Mouse (Mus musculus) heart, embryonic 11.5 days (tissue): Measurements from ENCODE around the gene Nav3. TPM values are rescaled to one million over a fixed set of nuclear protein-coding genes. Genes with fewer than 3 reads are reported as not detected.

Source experiments
- ATAC-seq: fragments of 200-750 bp; cut with Nextera tagmentation; replicated peaks from 2 replicates; pipeline ENCODE4 v1.8.0; 2017; ENCODE audit warnings: moderate library complexity; ENCODE audit not compliant: insufficient number of reproducible peaks, low FRiP score, low TSS enrichment
- H3K27ac ChIP-seq: fragments of 300-500 bp; sonication (generic); 2 replicates; pipeline ENCODE4 v1.5.1; 2014; ENCODE audit warnings: mild to moderate bottlenecking, low read depth, low read length
- H3K27me3 ChIP-seq: fragments of 300-500 bp; sonication (generic); 2 replicates; pipeline ENCODE4 v1.6.1; 2014; ENCODE audit warnings: mild to moderate bottlenecking, low read length, mixed read lengths; ENCODE audit not compliant: control insufficient read depth, insufficient read depth
- H3K36me3 ChIP-seq: fragments of 300-500 bp; sonication (generic); 2 replicates; pipeline ENCODE4 v1.6.1; 2014; ENCODE audit warnings: mild to moderate bottlenecking, low read length, moderate library complexity, mixed read lengths; ENCODE audit not compliant: control insufficient read depth, insufficient read depth
- H3K4me1 ChIP-seq: fragments of 300-500 bp; sonication (generic); 2 replicates; pipeline ENCODE4 v1.6.1; 2014; ENCODE audit warnings: low read length; ENCODE audit not compliant: control insufficient read depth, insufficient read depth
- H3K4me2 ChIP-seq: fragments of 300-500 bp; sonication (generic); 2 replicates; pipeline ENCODE4 v1.6.1; 2014; ENCODE audit warnings: mild to moderate bottlenecking, moderate library complexity
- H3K4me3 ChIP-seq: fragments of 300-500 bp; sonication (generic); 2 replicates; pipeline ENCODE4 v1.5.1; 2014; ENCODE audit warnings: low read depth, low read length
- H3K9ac ChIP-seq: fragments of 300-500 bp; sonication (generic); 2 replicates; pipeline ENCODE4 v1.6.1; 2014; ENCODE audit warnings: mild to moderate bottlenecking, low read depth, low read length, moderate library complexity
- H3K9me3 ChIP-seq: fragments of 300-500 bp; sonication (generic); replicated peaks from 2 replicates; pipeline ENCODE4 v1.6.1; 2016; ENCODE audit warnings: low read length; ENCODE audit not compliant: control insufficient read depth
- WGBS: fragments of 180-500 bp; shearing (Covaris S2); extraction: QIAGEN DNeasy Blood & Tissue Kit; methylation state at CpG from one replicate; pipeline ENCODE4 v1.1.7; 2014; ENCODE audit not compliant: insufficient replicate concordance; 5-methylcytosine and 5-hydroxymethylcytosine counted together
- polyA plus RNA-seq: library from polyadenylated mRNA; unstranded; fragments of >200 nt; fragmentation: Nextera tagmentation; extraction: Ambion mirVana; gene quantifications from 2 replicates; pipeline ENCODE4 v1.2.1, GENCODE M21; 2014

The Nav3 gene
- polyA plus RNA-seq, 1 experiment from 2014 or later = 1.9 TPM

DNA sequence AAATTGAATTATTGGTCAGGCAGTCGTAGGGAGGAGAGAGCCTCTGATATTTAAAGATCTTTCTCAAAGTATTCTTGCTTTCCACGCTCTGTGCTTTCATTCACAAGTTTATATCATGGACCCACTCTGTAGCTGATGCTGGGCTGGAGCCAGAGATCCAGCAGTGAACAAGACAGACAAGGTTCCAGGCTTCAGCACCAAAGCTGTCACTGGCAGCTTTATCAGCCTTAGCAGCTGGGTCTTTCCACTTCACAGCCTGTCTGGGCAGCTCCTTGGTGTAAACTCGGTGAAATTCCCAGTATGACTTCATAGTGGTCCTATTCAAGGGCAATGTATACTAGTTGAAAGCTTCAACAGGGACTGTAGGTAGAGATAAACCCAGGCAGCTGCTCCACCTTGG lies 172.1 kb downstream of the Nav3 start:
- no peak overlapping the region for H3K27ac ChIP-seq
- H3K4me1 ChIP-seq = no peaks in the 10 kb centered on the region
- no peak overlapping the region for H3K9ac ChIP-seq
- no peak overlapping the region for H3K4me3 ChIP-seq
- no peaks in the 10 kb centered on the region for H3K36me3 ChIP-seq
- WGBS = 40% methylated on average over 3 of the region's 3 CpGs
- ATAC-seq = no peak
- H3K9me3 ChIP-seq = no peaks in the 10 kb centered on the region
- H3K4me2 ChIP-seq = no peak overlapping the region
- no peaks in the 10 kb centered on the region for H3K27me3 ChIP-seq

DNA sequence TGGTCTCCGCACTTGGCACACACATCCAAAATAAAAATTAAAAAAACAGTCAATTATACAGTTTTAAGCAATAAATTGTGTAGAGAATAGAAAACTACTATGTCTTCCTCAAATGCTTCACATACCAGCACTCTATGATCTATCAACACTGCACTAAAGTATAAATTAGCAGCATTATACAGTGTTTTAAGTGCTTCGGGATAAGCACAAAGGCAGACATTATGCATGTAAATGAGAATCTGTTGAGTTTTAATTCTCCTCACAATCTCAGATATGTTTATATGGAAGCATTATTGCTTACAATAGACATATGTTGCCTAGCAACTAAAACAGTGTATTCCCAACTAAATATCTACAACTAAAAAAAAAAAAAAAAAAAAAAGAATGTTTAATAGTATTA lies 183.2 kb downstream of the Nav3 start:
- H3K36me3 ChIP-seq = no peaks in the 10 kb centered on the region
- H3K9ac ChIP-seq = no peak overlapping the region
- WGBS = 88% methylated on average over 2 of the region's 2 CpGs
- no peak overlapping the region for H3K27ac ChIP-seq
- no peak for ATAC-seq
- no peak overlapping the region for H3K4me3 ChIP-seq
- no peaks in the 10 kb centered on the region for H3K4me1 ChIP-seq
- H3K4me2 ChIP-seq = no peak overlapping the region
- H3K27me3 ChIP-seq = no peaks in the 10 kb centered on the region
- H3K9me3 ChIP-seq = no peaks in the 10 kb centered on the region

DNA sequence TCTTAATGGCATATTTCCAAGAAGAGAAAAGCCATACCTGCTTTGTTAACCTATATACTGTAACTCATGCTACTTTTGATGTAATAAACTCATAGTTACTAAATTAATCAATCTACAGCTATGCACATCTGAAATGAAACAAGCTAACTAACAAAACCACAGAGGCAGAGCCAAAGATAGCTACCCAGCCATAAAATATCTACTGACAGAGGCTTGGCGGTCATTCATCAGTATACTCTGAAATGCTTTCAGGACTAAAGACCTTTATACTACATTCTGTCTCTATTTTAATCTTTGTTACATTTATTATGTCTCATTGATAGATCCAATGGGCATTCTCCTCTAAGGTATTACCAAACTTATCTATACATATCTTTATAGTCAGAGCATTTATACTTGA lies 185.4 kb downstream of the Nav3 start:
- Histone ChIP-seq H3K4me2 (no peak overlapping the region), H3K4me3 (no peak overlapping the region), H3K27ac (no peak overlapping the region), H3K4me1 (no peaks in the 10 kb centered on the region), H3K27me3 (no peaks in the 10 kb centered on the region), H3K9me3 (no peaks in the 10 kb centered on the region), H3K36me3 (no peaks in the 10 kb centered on the region), H3K9ac (no peak overlapping the region)
- WGBS = 85% methylated on average over 1 of the region's 1 CpGs
- no peak for ATAC-seq

DNA sequence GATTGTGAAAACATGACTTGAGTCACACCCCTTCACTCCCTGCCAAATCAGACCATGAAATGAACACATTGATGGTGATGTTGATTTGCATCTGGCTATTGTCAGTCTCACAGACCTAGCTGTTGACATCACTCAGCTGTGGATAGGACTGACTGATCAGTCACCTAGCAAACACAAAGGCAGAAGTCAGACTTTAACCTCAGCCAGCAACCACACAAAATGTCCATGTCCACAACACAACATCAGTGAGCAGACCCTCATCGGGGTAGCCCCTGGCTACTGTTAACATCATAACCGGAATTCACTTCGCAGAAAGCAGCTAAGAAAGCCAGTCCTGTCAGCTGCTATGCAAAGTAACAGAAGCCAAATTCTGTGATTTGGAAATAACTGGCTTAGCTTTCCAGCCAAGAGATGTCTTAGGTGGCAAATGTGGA lies 213.9 kb downstream of the Nav3 start:
- WGBS = 49% methylated on average over 3 of the region's 3 CpGs
- H3K9ac ChIP-seq = no peak overlapping the region
- H3K4me1 ChIP-seq = peaks cover 5% of the 10 kb centered on the region; the same call in 1 of the 2 replicates
- no peak overlapping the region for H3K4me3 ChIP-seq
- no peaks in the 10 kb centered on the region for H3K36me3 ChIP-seq
- ATAC-seq = peak; percentile 35; the same call in 1 of the 2 replicates
- H3K4me2 ChIP-seq = no peak overlapping the region
- H3K27me3 ChIP-seq = no peaks in the 10 kb centered on the region
- peak overlapping the region; percentile 46; the same call in 1 of the 2 replicates for H3K27ac ChIP-seq
- no peaks in the 10 kb centered on the region for H3K9me3 ChIP-seq

DNA sequence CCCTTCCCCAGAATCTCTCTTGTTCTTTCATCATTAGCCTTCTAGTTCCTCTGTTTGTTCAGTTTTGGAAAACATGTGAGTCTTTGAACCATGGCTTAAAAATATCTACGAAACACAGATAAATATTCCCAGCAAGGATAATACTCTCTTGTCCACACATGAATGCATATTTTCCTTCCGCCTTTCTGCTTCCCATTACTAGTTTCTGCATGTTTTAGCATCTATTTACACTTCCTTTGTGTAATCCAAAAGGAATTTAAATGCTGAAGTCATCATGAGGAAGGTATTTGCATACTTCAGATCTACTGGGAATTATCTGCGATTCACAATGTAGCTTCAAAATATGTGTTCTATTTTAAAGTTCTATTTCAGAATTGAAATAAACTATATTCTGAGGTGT lies 215.3 kb downstream of the Nav3 start:
- no peak overlapping the region for H3K27ac ChIP-seq
- no peaks in the 10 kb centered on the region for H3K36me3 ChIP-seq
- no peaks in the 10 kb centered on the region for H3K9me3 ChIP-seq
- H3K4me2 ChIP-seq = no peak overlapping the region
- no peaks in the 10 kb centered on the region for H3K27me3 ChIP-seq
- no peak overlapping the region for H3K9ac ChIP-seq
- WGBS = 76% methylated on average over 3 of the region's 3 CpGs
- peaks cover 14% of the 10 kb centered on the region; the same call in 1 of the 2 replicates for H3K4me1 ChIP-seq
- ATAC-seq = no peak
- H3K4me3 ChIP-seq = no peak overlapping the region

DNA sequence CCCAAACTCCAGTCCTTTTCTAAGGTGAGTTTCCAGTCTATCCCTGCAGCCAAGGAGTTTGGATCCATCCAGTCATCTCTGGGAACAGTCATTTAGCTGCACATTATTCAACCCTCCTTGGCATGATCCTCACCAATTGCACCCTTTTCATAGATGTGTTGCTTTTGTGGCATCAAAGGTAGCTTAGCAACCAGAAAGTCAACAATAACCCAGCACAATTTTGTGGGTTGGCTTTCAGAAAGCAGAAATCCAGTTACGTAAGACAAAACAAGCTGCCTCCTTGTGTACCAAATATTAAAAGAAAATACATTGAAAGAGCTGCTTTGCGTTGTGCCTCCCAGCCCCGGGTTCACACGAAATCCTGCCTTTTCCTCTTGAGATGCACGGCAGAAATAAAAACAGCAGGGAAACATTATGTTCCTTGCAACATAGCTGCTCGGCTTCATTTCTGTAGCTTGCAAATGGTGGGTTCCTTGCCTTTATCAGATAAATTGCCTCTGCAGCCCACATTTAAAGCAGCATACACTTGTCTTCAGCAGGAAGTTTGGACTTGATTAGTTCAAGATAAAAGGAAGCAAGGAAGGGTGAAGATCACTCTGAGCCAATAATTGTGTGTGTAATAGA lies 222.6 kb downstream of the Nav3 start:
- Histone ChIP-seq H3K9me3 (no peaks in the 10 kb centered on the region), H3K9ac (no peak overlapping the region), H3K4me2 (no peak overlapping the region), H3K27ac (no peak overlapping the region), H3K36me3 (no peaks in the 10 kb centered on the region), H3K4me3 (no peak overlapping the region), H3K4me1 (peaks cover 11% of the 10 kb centered on the region; the same call in 1 of the 2 replicates), H3K27me3 (no peaks in the 10 kb centered on the region)
- WGBS = 73% methylated on average over 6 of the region's 6 CpGs
- no peak for ATAC-seq

DNA sequence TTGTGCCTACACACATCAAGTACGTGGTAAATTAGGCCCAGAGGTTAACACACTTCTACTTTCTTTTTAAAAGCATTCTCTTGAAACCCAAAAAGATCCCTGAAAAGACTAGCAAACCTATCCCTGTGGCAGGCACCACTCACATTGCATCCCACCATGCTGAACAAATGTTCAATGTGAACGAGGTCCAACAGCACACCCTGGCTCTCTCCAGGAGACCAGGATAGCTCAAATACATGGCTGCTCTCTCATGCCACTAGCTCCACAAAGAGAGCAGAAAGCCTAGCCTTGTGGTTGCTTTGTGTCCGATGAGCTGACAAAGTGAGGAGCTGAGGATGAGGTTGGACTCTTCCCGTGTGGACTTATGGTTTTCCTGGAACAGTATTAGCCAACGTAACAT lies 249.6 kb downstream of the Nav3 start:
- no peak overlapping the region for H3K4me2 ChIP-seq
- ATAC-seq = no peak
- H3K9me3 ChIP-seq = no peaks in the 10 kb centered on the region
- no peak overlapping the region for H3K9ac ChIP-seq
- no peak overlapping the region for H3K27ac ChIP-seq
- H3K27me3 ChIP-seq = no peaks in the 10 kb centered on the region
- no peaks in the 10 kb centered on the region for H3K36me3 ChIP-seq
- WGBS = 78% methylated on average over 5 of the region's 5 CpGs
- H3K4me1 ChIP-seq = no peaks in the 10 kb centered on the region
- H3K4me3 ChIP-seq = no peak overlapping the region

DNA sequence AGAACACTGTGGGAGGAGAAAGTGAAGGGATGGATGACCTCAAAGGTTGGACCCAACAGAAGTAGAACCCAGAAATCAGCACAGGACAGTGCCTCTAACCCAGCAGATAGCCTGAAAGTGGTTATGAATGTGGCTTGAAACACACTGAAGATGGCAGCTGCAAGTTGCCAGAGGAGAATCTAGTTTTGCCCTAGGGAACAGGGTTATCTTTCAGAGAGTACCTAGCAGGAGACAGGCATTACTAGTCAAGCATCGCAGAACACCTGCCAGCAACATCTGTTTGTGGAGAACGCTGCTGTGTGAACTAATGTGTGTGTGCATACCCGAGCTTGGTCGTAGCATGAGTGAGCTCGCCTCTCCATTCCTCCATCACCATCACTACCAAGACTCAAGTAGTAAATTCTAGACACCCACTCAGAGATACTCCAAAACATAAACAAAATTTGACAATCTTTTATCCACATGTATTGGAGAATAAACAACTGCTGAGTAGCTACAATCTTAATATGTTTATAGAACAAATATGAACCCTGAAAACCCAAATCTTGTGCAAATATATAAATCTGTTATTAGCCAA lies 251.8 kb downstream of the Nav3 start:
- Histone ChIP-seq H3K4me3 (no peak overlapping the region), H3K4me1 (no peaks in the 10 kb centered on the region), H3K9ac (no peak overlapping the region), H3K27ac (no peak overlapping the region), H3K4me2 (no peak overlapping the region), H3K27me3 (no peaks in the 10 kb centered on the region), H3K36me3 (no peaks in the 10 kb centered on the region), H3K9me3 (no peaks in the 10 kb centered on the region)
- no peak for ATAC-seq
- 79% methylated on average over 5 of the region's 5 CpGs for WGBS

DNA sequence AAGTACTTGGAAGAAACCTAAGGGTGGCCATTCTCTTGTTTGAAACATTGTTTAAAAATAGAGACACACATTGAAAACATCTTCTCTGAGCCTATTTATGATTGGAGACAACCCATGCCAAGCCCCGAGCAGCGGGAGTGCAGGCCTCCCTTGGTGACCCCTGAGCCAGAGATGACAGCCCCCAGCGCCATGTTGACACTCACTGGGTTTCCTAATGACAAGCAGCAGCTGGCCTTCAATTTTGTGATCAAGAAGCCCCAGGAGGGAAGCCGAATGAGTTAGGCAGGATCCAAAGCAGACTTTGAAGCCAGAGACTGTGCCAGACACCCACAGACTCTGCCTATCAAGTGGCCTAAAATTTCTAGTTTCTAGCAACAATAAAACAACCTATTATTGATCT lies 263.1 kb downstream of the Nav3 start:
- Histone ChIP-seq H3K27me3 (no peaks in the 10 kb centered on the region), H3K4me1 (no peaks in the 10 kb centered on the region), H3K4me3 (no peak overlapping the region), H3K27ac (no peak overlapping the region), H3K4me2 (no peak overlapping the region), H3K36me3 (no peaks in the 10 kb centered on the region), H3K9me3 (no peaks in the 10 kb centered on the region), H3K9ac (no peak overlapping the region)
- 38% methylated on average over 4 of the region's 4 CpGs for WGBS
- no peak for ATAC-seq
